Mouse (Mus musculus): Measurements from ENCODE around the gene Slc6a16. TPM values are rescaled to one million over a fixed set of nuclear protein-coding genes. Genes with fewer than 3 reads are reported as not detected.

The Slc6a16 gene
- total and polyA plus RNA-seq, 3 experiments = not detected

GRCm38 (mm10) chr7:45312686-45313453, 72.0 kb downstream of the Slc6a16 start:
- no peak for DNase-seq

GRCm38 (mm10) chr7:45313495-45313894, 72.6 kb downstream of the Slc6a16 start:
- no peak for DNase-seq

- DNase-seq = no peak
These were observed 74.4 kb downstream of the Slc6a16 start for GRCm38 (mm10) chr7:45315182-45315701.

- DNase-seq = no peak
These were observed 75.7 kb downstream of the Slc6a16 start for GRCm38 (mm10) chr7:45316536-45316935.

- no peak for DNase-seq
These were observed 81.4 kb downstream of the Slc6a16 start for GRCm38 (mm10) chr7:45322245-45322644.

Other genes starting within 250 kb of the Slc6a16 start
Only the 30 nearest of the 38 such genes appear.
- gene Prr12, start 188.2 kb upstream of the Slc6a16 start, total RNA-seq (2021) = 10 to 100 TPM; 40.2 to 49.7 TPM
- gene Prr12, start 188.2 kb upstream of the Slc6a16 start, polyA plus RNA-seq (2012; rRNA removed) = 17.7 and 21.3 TPM in 2 replicates
- 10 to 100 TPM; 40.2 to 58.1 TPM for gene Nosip, start 178.7 kb upstream of the Slc6a16 start, total RNA-seq (2021)
- gene Nosip, start 178.7 kb upstream of the Slc6a16 start, polyA plus RNA-seq (2012; rRNA removed) = 89.9 and 97.9 TPM in 2 replicates
- gene Prrg2, start 178.4 kb upstream of the Slc6a16 start, total RNA-seq (2021) = 10 to 100 TPM; 20.9 to 21.9 TPM
- 70.3 and 85.2 TPM in 2 replicates for gene Prrg2, start 178.4 kb upstream of the Slc6a16 start, polyA plus RNA-seq (2012; rRNA removed)
- gene Rcn3, start 148.9 kb upstream of the Slc6a16 start, total RNA-seq (2021) = 10 to 100 TPM; 26.5 to 50.3 TPM
- gene Rcn3, start 148.9 kb upstream of the Slc6a16 start, polyA plus RNA-seq (2012; rRNA removed) = 93.3 and 104 TPM in 2 replicates
- 100 to 1,000 TPM in 1 of 2 experiments, 10 to 100 TPM in 1; 84.8 to 154 TPM for gene Fcgrt, start 137.2 kb upstream of the Slc6a16 start, total RNA-seq (2021)
- gene Fcgrt, start 137.2 kb upstream of the Slc6a16 start, polyA plus RNA-seq (2012; rRNA removed) = 186 and 187 TPM in 2 replicates
- gene Rps11, start 116.6 kb upstream of the Slc6a16 start, total RNA-seq (2021) = 1,000 to 10,000 TPM; 1,290 to 1,478 TPM
- 60.0 and 80.0 TPM in 2 replicates for gene Rps11, start 116.6 kb upstream of the Slc6a16 start, polyA plus RNA-seq (2012; rRNA removed)
- 1,000 to 10,000 TPM; 1,285 to 1,750 TPM for gene Rpl13a, start 112.3 kb upstream of the Slc6a16 start, total RNA-seq (2021)
- gene Rpl13a, start 112.3 kb upstream of the Slc6a16 start, polyA plus RNA-seq (2012; rRNA removed) = 476 and 515 TPM in 2 replicates
- not detected for gene Gm45713, start 104.9 kb upstream of the Slc6a16 start, total RNA-seq (2021)
- 6.3 and 7.4 TPM in 2 replicates for gene Gm45713, start 104.9 kb upstream of the Slc6a16 start, polyA plus RNA-seq (2012; rRNA removed)
- 10 to 100 TPM; 20.5 to 25.3 TPM for gene Flt3l, start 104.7 kb upstream of the Slc6a16 start, total RNA-seq (2021)
- 122 TPM in 2 replicates for gene Flt3l, start 104.7 kb upstream of the Slc6a16 start, polyA plus RNA-seq (2012; rRNA removed)
- 10 to 100 TPM; 52.2 to 69.2 TPM for gene Pih1d1, start 86.8 kb upstream of the Slc6a16 start, total RNA-seq (2021)
- gene Pih1d1, start 86.8 kb upstream of the Slc6a16 start, polyA plus RNA-seq (2012; rRNA removed) = 46.1 and 50.8 TPM in 2 replicates
- 10 to 100 TPM; 81.3 to 92.6 TPM for gene Aldh16a1, start 86.5 kb upstream of the Slc6a16 start, total RNA-seq (2021)
- 84.4 and 86.6 TPM in 2 replicates for gene Aldh16a1, start 86.5 kb upstream of the Slc6a16 start, polyA plus RNA-seq (2012; rRNA removed)
- gene Slc17a7, start 77.1 kb upstream of the Slc6a16 start, total RNA-seq (2021) = under 1 TPM; 0.14 to 0.35 TPM
- gene Slc17a7, start 77.1 kb upstream of the Slc6a16 start, polyA plus RNA-seq (2012; rRNA removed) = 0.10 and 0.11 TPM in 2 replicates
- not detected for gene Gfy, start 61.5 kb upstream of the Slc6a16 start, total RNA-seq (2021)
- not detected in 2 replicates for gene Gfy, start 61.5 kb upstream of the Slc6a16 start, polyA plus RNA-seq (2012; rRNA removed)
- not detected for gene Pth2, start 60.1 kb upstream of the Slc6a16 start, total RNA-seq (2021)
- gene Pth2, start 60.1 kb upstream of the Slc6a16 start, polyA plus RNA-seq (2012; rRNA removed) = not detected in 2 replicates
- gene Ccdc155, start 36.2 kb upstream of the Slc6a16 start, total RNA-seq (2021) = under 1 TPM in 1 of 2 experiments, not detected in 1; 0.14 TPM
- 0.30 TPM in 2 replicates for gene Ccdc155, start 36.2 kb upstream of the Slc6a16 start, polyA plus RNA-seq (2012; rRNA removed)
- gene Dkkl1, start 28.9 kb upstream of the Slc6a16 start, total RNA-seq (2021) = not detected
- gene Dkkl1, start 28.9 kb upstream of the Slc6a16 start, polyA plus RNA-seq (2012; rRNA removed) = not detected in 2 replicates
- gene Tead2, start 25.3 kb upstream of the Slc6a16 start, total RNA-seq (2021) = 1 to 10 TPM; 8.3 to 9.2 TPM
- gene Tead2, start 25.3 kb upstream of the Slc6a16 start, polyA plus RNA-seq (2012; rRNA removed) = 12.4 and 12.6 TPM in 2 replicates
- 1 to 10 TPM; 2.9 to 5.2 TPM for gene Cd37, start 2.0 kb upstream of the Slc6a16 start, total RNA-seq (2021)
- gene Cd37, start 2.0 kb upstream of the Slc6a16 start, polyA plus RNA-seq (2012; rRNA removed) = 10.9 and 14.3 TPM in 2 replicates
- not detected for gene Slc6a21, start 36.4 kb downstream of the Slc6a16 start, total RNA-seq (2021)
- not detected in 2 replicates for gene Slc6a21, start 36.4 kb downstream of the Slc6a16 start, polyA plus RNA-seq (2012; rRNA removed)
- gene Trpm4, start 92.7 kb downstream of the Slc6a16 start, total RNA-seq (2021) = 1 to 10 TPM; 5.2 to 9.4 TPM
- 8.8 and 11.2 TPM in 2 replicates for gene Trpm4, start 92.7 kb downstream of the Slc6a16 start, polyA plus RNA-seq (2012; rRNA removed)
- under 1 TPM in 1 of 2 experiments, not detected in 1; 0.23 TPM for gene Hrc, start 94.2 kb downstream of the Slc6a16 start, total RNA-seq (2021)
- gene Hrc, start 94.2 kb downstream of the Slc6a16 start, polyA plus RNA-seq (2012; rRNA removed) = 0.18 TPM in 1 of 2 replicates, not detected in the other
- 1 to 10 TPM; 1.1 to 2.8 TPM for gene Ppfia3, start 125.9 kb downstream of the Slc6a16 start, total RNA-seq (2021)
- gene Ppfia3, start 125.9 kb downstream of the Slc6a16 start, polyA plus RNA-seq (2012; rRNA removed) = 4.3 and 4.7 TPM in 2 replicates
- 1 to 10 TPM; 2.4 to 3.8 TPM for gene Lin7b, start 129.5 kb downstream of the Slc6a16 start, total RNA-seq (2021)
- 5.7 and 10.3 TPM in 2 replicates for gene Lin7b, start 129.5 kb downstream of the Slc6a16 start, polyA plus RNA-seq (2012; rRNA removed)
- gene Snrnp70, start 154.7 kb downstream of the Slc6a16 start, total RNA-seq (2021) = 100 to 1,000 TPM; 219 to 278 TPM
- gene Snrnp70, start 154.7 kb downstream of the Slc6a16 start, polyA plus RNA-seq (2012; rRNA removed) = 230 and 236 TPM in 2 replicates
- not detected for gene Kcna7, start 164.6 kb downstream of the Slc6a16 start, total RNA-seq (2021)
- not detected in 2 replicates for gene Kcna7, start 164.6 kb downstream of the Slc6a16 start, polyA plus RNA-seq (2012; rRNA removed)
- gene Ntf5, start 172.6 kb downstream of the Slc6a16 start, total RNA-seq (2021) = not detected
- not detected in 2 replicates for gene Ntf5, start 172.6 kb downstream of the Slc6a16 start, polyA plus RNA-seq (2012; rRNA removed)
- not detected for gene Lhb, start 179.7 kb downstream of the Slc6a16 start, total RNA-seq (2021)
- not detected in 2 replicates for gene Lhb, start 179.7 kb downstream of the Slc6a16 start, polyA plus RNA-seq (2012; rRNA removed)
- gene Gys1, start 193.8 kb downstream of the Slc6a16 start, total RNA-seq (2021) = 10 to 100 TPM; 46.4 to 57.6 TPM
- gene Gys1, start 193.8 kb downstream of the Slc6a16 start, polyA plus RNA-seq (2012; rRNA removed) = 64.0 and 82.1 TPM in 2 replicates
- gene Ruvbl2, start 197.0 kb downstream of the Slc6a16 start, total RNA-seq (2021) = 10 to 100 TPM; 38.2 to 52.3 TPM
- 70.2 and 89.3 TPM in 2 replicates for gene Ruvbl2, start 197.0 kb downstream of the Slc6a16 start, polyA plus RNA-seq (2012; rRNA removed)
- gene Ftl1, start 218.8 kb downstream of the Slc6a16 start, total RNA-seq (2021) = 1,000 to 10,000 TPM; 1,338 to 1,480 TPM
- 7,024 and 7,397 TPM in 2 replicates for gene Ftl1, start 218.8 kb downstream of the Slc6a16 start, polyA plus RNA-seq (2012; rRNA removed)

Measured in adrenal gland, adult 2 months (tissue).